Mouse (Mus musculus): ENCODE data around the gene Zfp326. TPM values are rescaled to one million over a fixed set of nuclear protein-coding genes. Genes with fewer than 3 reads are reported as not detected.

Gene Zfp326
- polyA plus RNA-seq, 1 experiment, result 12.6 TPM

GRCm38 (mm10) chr5:105849222-105849621, 27.1 kb upstream of the Zfp326 start:
- Histone ChIP-seq H3ac (ENCODE audit: control insufficient read depth, insufficient read length, low read depth) (no peak overlapping the region), H3K79me2 (ENCODE audit: control insufficient read depth, insufficient read depth) (no peaks in the 10 kb centered on the region), H3K4me3 (ENCODE audit: insufficient read depth, poor library complexity, severe bottlenecking) (no peak overlapping the region), H3K36me3 (ENCODE audit: control insufficient read depth, insufficient read depth) (no peaks in the 10 kb centered on the region), H3K27me3 (ENCODE audit: control insufficient read depth, insufficient read depth, insufficient read length) (no peaks in the 10 kb centered on the region), H3K79me3 (ENCODE audit: low read depth) (no peaks in the 10 kb centered on the region)
- TF ChIP-seq USF1 (IDR thresholded peaks at IDR 0.05; ENCODE audit: low read depth), result no peak
- no peak for TF ChIP-seq CEBPB (IDR thresholded peaks at IDR 0.05; ENCODE audit: low read depth)
- TF ChIP-seq MYOD1 (IDR thresholded peaks at IDR 0.05; ENCODE audit: control insufficient read depth, insufficient read length, low read depth), result no peak
- no peak for TF ChIP-seq MYOG (IDR thresholded peaks at IDR 0.05; ENCODE audit: control insufficient read depth, extremely low read depth, insufficient read length)
- no peak for TF ChIP-seq FOSL1 (IDR thresholded peaks at IDR 0.05; ENCODE audit: insufficient read depth, low read length, poor library complexity, severe bottlenecking)
- no peak for TF ChIP-seq MAX (IDR thresholded peaks at IDR 0.05)
- no peak for TF ChIP-seq CTCF (IDR thresholded peaks at IDR 0.05; ENCODE audit: control insufficient read depth, insufficient read depth, insufficient read length)

- no peaks in the 10 kb centered on the region for H3K79me3 ChIP-seq (ENCODE audit: low read depth)
- H3K27me3 ChIP-seq (ENCODE audit: control insufficient read depth, insufficient read depth, insufficient read length), result no peaks in the 10 kb centered on the region
- no peaks in the 10 kb centered on the region for H3K36me3 ChIP-seq (ENCODE audit: control insufficient read depth, insufficient read depth)
- H3K79me2 ChIP-seq (ENCODE audit: control insufficient read depth, insufficient read depth), result no peaks in the 10 kb centered on the region
- no peak overlapping the region for H3ac ChIP-seq (ENCODE audit: control insufficient read depth, insufficient read length, low read depth)
- no peak overlapping the region for H3K4me3 ChIP-seq (ENCODE audit: insufficient read depth, poor library complexity, severe bottlenecking)
- TF ChIP-seq MAX (IDR thresholded peaks at IDR 0.05) (no peak), MYOD1 (IDR thresholded peaks at IDR 0.05; ENCODE audit: control insufficient read depth, insufficient read length, low read depth) (no peak), CTCF (IDR thresholded peaks at IDR 0.05; ENCODE audit: control insufficient read depth, insufficient read depth, insufficient read length) (no peak), USF1 (IDR thresholded peaks at IDR 0.05; ENCODE audit: low read depth) (no peak), MYOG (IDR thresholded peaks at IDR 0.05; ENCODE audit: control insufficient read depth, extremely low read depth, insufficient read length) (no peak), CEBPB (IDR thresholded peaks at IDR 0.05; ENCODE audit: low read depth) (no peak), FOSL1 (IDR thresholded peaks at IDR 0.05; ENCODE audit: insufficient read depth, low read length, poor library complexity, severe bottlenecking) (no peak)
Observed at GRCm38 (mm10) chr5:105849643-105850042, 26.7 kb upstream of the Zfp326 start.

GRCm38 (mm10) chr5:105853271-105853670, 23.1 kb upstream of the Zfp326 start:
- Histone ChIP-seq H3K27me3 (ENCODE audit: control insufficient read depth, insufficient read depth, insufficient read length) (no peaks in the 10 kb centered on the region), H3K79me2 (ENCODE audit: control insufficient read depth, insufficient read depth) (no peaks in the 10 kb centered on the region), H3K79me3 (ENCODE audit: low read depth) (no peaks in the 10 kb centered on the region), H3ac (ENCODE audit: control insufficient read depth, insufficient read length, low read depth) (no peak overlapping the region), H3K36me3 (ENCODE audit: control insufficient read depth, insufficient read depth) (no peaks in the 10 kb centered on the region), H3K4me3 (ENCODE audit: insufficient read depth, poor library complexity, severe bottlenecking) (no peak overlapping the region)
- TF ChIP-seq CEBPB (IDR thresholded peaks at IDR 0.05; ENCODE audit: low read depth) (no peak), MYOD1 (IDR thresholded peaks at IDR 0.05; ENCODE audit: control insufficient read depth, insufficient read length, low read depth) (no peak), CTCF (IDR thresholded peaks at IDR 0.05; ENCODE audit: control insufficient read depth, insufficient read depth, insufficient read length) (no peak), MYOG (IDR thresholded peaks at IDR 0.05; ENCODE audit: control insufficient read depth, extremely low read depth, insufficient read length) (no peak), MAX (IDR thresholded peaks at IDR 0.05) (no peak), FOSL1 (IDR thresholded peaks at IDR 0.05; ENCODE audit: insufficient read depth, low read length, poor library complexity, severe bottlenecking) (no peak), USF1 (IDR thresholded peaks at IDR 0.05; ENCODE audit: low read depth) (no peak)

GRCm38 (mm10) chr5:105857486-105857885, 18.9 kb upstream of the Zfp326 start:
- Histone ChIP-seq H3K79me2 (ENCODE audit: control insufficient read depth, insufficient read depth) (no peaks in the 10 kb centered on the region), H3ac (ENCODE audit: control insufficient read depth, insufficient read length, low read depth) (no peak overlapping the region), H3K36me3 (ENCODE audit: control insufficient read depth, insufficient read depth) (no peaks in the 10 kb centered on the region), H3K4me3 (ENCODE audit: insufficient read depth, poor library complexity, severe bottlenecking) (no peak overlapping the region), H3K27me3 (ENCODE audit: control insufficient read depth, insufficient read depth, insufficient read length) (no peaks in the 10 kb centered on the region), H3K79me3 (ENCODE audit: low read depth) (no peaks in the 10 kb centered on the region)
- no peak for TF ChIP-seq MYOG (IDR thresholded peaks at IDR 0.05; ENCODE audit: control insufficient read depth, extremely low read depth, insufficient read length)
- peak; percentile 84 for TF ChIP-seq MYOD1 (IDR thresholded peaks at IDR 0.05; ENCODE audit: control insufficient read depth, insufficient read length, low read depth)

GRCm38 (mm10) chr5:105858754-105859694, 17.3 kb upstream of the Zfp326 start:
- Histone ChIP-seq H3K79me2 (ENCODE audit: control insufficient read depth, insufficient read depth) (no peaks in the 10 kb centered on the region), H3K4me3 (ENCODE audit: insufficient read depth, poor library complexity, severe bottlenecking) (no peak overlapping the region), H3K79me3 (ENCODE audit: low read depth) (no peaks in the 10 kb centered on the region), H3K36me3 (ENCODE audit: control insufficient read depth, insufficient read depth) (no peaks in the 10 kb centered on the region), H3K27me3 (ENCODE audit: control insufficient read depth, insufficient read depth, insufficient read length) (no peaks in the 10 kb centered on the region), H3ac (ENCODE audit: control insufficient read depth, insufficient read length, low read depth) (no peak overlapping the region)
- TF ChIP-seq CEBPB (IDR thresholded peaks at IDR 0.05; ENCODE audit: low read depth), result no peak
- no peak for TF ChIP-seq MAX (IDR thresholded peaks at IDR 0.05)
- no peak for TF ChIP-seq FOSL1 (IDR thresholded peaks at IDR 0.05; ENCODE audit: insufficient read depth, low read length, poor library complexity, severe bottlenecking)
- no peak for TF ChIP-seq MYOD1 (IDR thresholded peaks at IDR 0.05; ENCODE audit: control insufficient read depth, insufficient read length, low read depth)
- no peak for TF ChIP-seq MYOG (IDR thresholded peaks at IDR 0.05; ENCODE audit: control insufficient read depth, extremely low read depth, insufficient read length)
- TF ChIP-seq USF1 (IDR thresholded peaks at IDR 0.05; ENCODE audit: low read depth), result peak; percentile 46
